Mouse (Mus musculus): ENCODE data around the gene B4galnt3. TPM values are rescaled to one million over a fixed set of nuclear protein-coding genes. Genes with fewer than 3 reads are reported as not detected.
A peak's percentile ranks its signal among the peaks of the same experiment; 100 is the strongest.

The B4galnt3 gene
- polyA plus RNA-seq, 1 experiment = 15.7 TPM

GRCm38 (mm10) chr6:120318303-120318940, 24.1 kb upstream of the B4galnt3 start:
- TF ChIP-seq POLR2A (IDR thresholded peaks at IDR 0.05; ENCODE audit: insufficient read depth, low read length) (no peak), CTCF (IDR thresholded peaks at IDR 0.05; ENCODE audit: low read depth, low read length) (no peak), EP300 (IDR thresholded peaks at IDR 0.05; ENCODE audit: insufficient read depth, low read depth, low read length) (no peak)
- H3K36me3 ChIP-seq (ENCODE audit: control insufficient read depth, insufficient read depth, low read length, poor library complexity, severe bottlenecking) = no peaks in the 10 kb centered on the region
- H3K4me3 ChIP-seq (ENCODE audit: low read depth, low read length) = no peak overlapping the region
- no peaks in the 10 kb centered on the region for H3K27me3 ChIP-seq (ENCODE audit: control insufficient read depth, insufficient read depth, low read length, poor library complexity, severe bottlenecking)
- no peaks in the 10 kb centered on the region for H3K9me3 ChIP-seq (replicated peaks; ENCODE audit: control insufficient read depth, insufficient read depth, low read length, poor library complexity, severe bottlenecking)
- H3K27ac ChIP-seq (ENCODE audit: insufficient read depth, low read length) = no peak overlapping the region
- H3K4me1 ChIP-seq (ENCODE audit: control insufficient read depth, insufficient read depth, low read length) = no peaks in the 10 kb centered on the region
- no peak overlapping the region for H3K9ac ChIP-seq (ENCODE audit: low read depth, poor library complexity, severe bottlenecking)

DNA sequence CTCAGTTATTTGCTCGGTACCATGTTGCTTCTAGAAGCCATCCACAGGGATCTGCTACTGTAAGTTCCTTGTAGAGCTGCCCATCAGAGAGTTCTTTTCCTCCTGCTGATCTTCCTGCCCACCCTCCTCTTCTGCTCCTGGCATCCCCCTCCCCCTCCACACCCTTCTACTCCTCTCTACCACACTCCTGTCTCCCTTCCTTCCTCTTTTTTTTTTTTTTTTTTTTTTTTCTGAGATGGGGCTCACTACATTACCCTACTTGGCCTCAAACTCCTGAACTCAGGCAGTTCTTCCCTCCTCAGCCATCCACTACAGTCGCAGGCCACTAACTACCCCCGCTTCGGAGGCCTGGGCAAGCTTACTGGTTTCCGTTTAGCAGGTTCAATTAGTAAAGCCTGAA, 18.1 kb upstream of the B4galnt3 start:
- Histone ChIP-seq H3K27ac (ENCODE audit: insufficient read depth, low read length) (no peak overlapping the region), H3K9ac (ENCODE audit: low read depth, poor library complexity, severe bottlenecking) (no peak overlapping the region), H3K9me3 (replicated peaks; ENCODE audit: control insufficient read depth, insufficient read depth, low read length, poor library complexity, severe bottlenecking) (no peaks in the 10 kb centered on the region), H3K27me3 (ENCODE audit: control insufficient read depth, insufficient read depth, low read length, poor library complexity, severe bottlenecking) (no peaks in the 10 kb centered on the region), H3K4me3 (ENCODE audit: low read depth, low read length) (no peak overlapping the region), H3K36me3 (ENCODE audit: control insufficient read depth, insufficient read depth, low read length, poor library complexity, severe bottlenecking) (no peaks in the 10 kb centered on the region), H3K4me1 (ENCODE audit: control insufficient read depth, insufficient read depth, low read length) (peaks cover 3% of the 10 kb centered on the region)
- no peak for TF ChIP-seq EP300 (IDR thresholded peaks at IDR 0.05; ENCODE audit: insufficient read depth, low read depth, low read length)
- no peak for TF ChIP-seq CTCF (IDR thresholded peaks at IDR 0.05; ENCODE audit: low read depth, low read length)
- TF ChIP-seq POLR2A (IDR thresholded peaks at IDR 0.05; ENCODE audit: insufficient read depth, low read length) = no peak

DNA sequence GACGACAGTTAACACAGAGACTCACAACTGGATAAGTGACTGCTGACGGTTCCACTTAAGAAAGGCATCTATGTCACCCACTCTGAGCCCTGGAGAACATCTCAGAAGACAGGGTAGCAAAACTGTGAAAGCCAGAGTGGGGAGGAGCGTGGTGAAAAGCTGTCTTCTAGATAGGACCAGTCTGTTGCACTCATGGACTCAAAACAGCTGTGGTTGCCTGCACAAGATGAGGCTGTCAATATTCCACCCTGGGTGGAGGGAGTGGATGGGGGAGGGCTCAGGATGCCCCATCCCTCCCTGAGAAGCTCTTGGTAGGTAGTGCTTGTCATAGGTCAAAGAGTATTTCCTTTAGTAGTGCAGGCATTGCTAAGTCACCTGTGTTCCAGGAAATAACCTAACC, 15.4 kb upstream of the B4galnt3 start:
- Histone ChIP-seq H3K36me3 (ENCODE audit: control insufficient read depth, insufficient read depth, low read length, poor library complexity, severe bottlenecking) (no peaks in the 10 kb centered on the region), H3K4me1 (ENCODE audit: control insufficient read depth, insufficient read depth, low read length) (peaks cover 4% of the 10 kb centered on the region), H3K9me3 (replicated peaks; ENCODE audit: control insufficient read depth, insufficient read depth, low read length, poor library complexity, severe bottlenecking) (no peaks in the 10 kb centered on the region), H3K27ac (ENCODE audit: insufficient read depth, low read length) (no peak overlapping the region), H3K4me3 (ENCODE audit: low read depth, low read length) (no peak overlapping the region), H3K27me3 (ENCODE audit: control insufficient read depth, insufficient read depth, low read length, poor library complexity, severe bottlenecking) (no peaks in the 10 kb centered on the region), H3K9ac (ENCODE audit: low read depth, poor library complexity, severe bottlenecking) (no peak overlapping the region)
- no peak for TF ChIP-seq CTCF (IDR thresholded peaks at IDR 0.05; ENCODE audit: low read depth, low read length)

GRCm38 (mm10) chr6:120309338-120309737, 15.0 kb upstream of the B4galnt3 start:
- no peak overlapping the region for H3K4me3 ChIP-seq (ENCODE audit: low read depth, low read length)
- H3K27me3 ChIP-seq (ENCODE audit: control insufficient read depth, insufficient read depth, low read length, poor library complexity, severe bottlenecking) = no peaks in the 10 kb centered on the region
- no peak overlapping the region for H3K27ac ChIP-seq (ENCODE audit: insufficient read depth, low read length)
- no peak overlapping the region for H3K9ac ChIP-seq (ENCODE audit: low read depth, poor library complexity, severe bottlenecking)
- peaks cover 4% of the 10 kb centered on the region for H3K4me1 ChIP-seq (ENCODE audit: control insufficient read depth, insufficient read depth, low read length)
- no peaks in the 10 kb centered on the region for H3K36me3 ChIP-seq (ENCODE audit: control insufficient read depth, insufficient read depth, low read length, poor library complexity, severe bottlenecking)
- no peaks in the 10 kb centered on the region for H3K9me3 ChIP-seq (replicated peaks; ENCODE audit: control insufficient read depth, insufficient read depth, low read length, poor library complexity, severe bottlenecking)
- TF ChIP-seq EP300 (IDR thresholded peaks at IDR 0.05; ENCODE audit: insufficient read depth, low read depth, low read length) (no peak), POLR2A (IDR thresholded peaks at IDR 0.05; ENCODE audit: insufficient read depth, low read length) (no peak), CTCF (IDR thresholded peaks at IDR 0.05; ENCODE audit: low read depth, low read length) (no peak)

GRCm38 (mm10) chr6:120306859-120307594, 12.7 kb upstream of the B4galnt3 start:
- Histone ChIP-seq H3K4me1 (ENCODE audit: control insufficient read depth, insufficient read depth, low read length) (peaks cover 4% of the 10 kb centered on the region), H3K4me3 (ENCODE audit: low read depth, low read length) (no peak overlapping the region), H3K9me3 (replicated peaks; ENCODE audit: control insufficient read depth, insufficient read depth, low read length, poor library complexity, severe bottlenecking) (no peaks in the 10 kb centered on the region), H3K27ac (ENCODE audit: insufficient read depth, low read length) (peak overlapping the region; percentile 89), H3K9ac (ENCODE audit: low read depth, poor library complexity, severe bottlenecking) (0 out of 2 replicates have a peak overlapping the region, but pooled peaks have one; percentile 31), H3K36me3 (ENCODE audit: control insufficient read depth, insufficient read depth, low read length, poor library complexity, severe bottlenecking) (no peaks in the 10 kb centered on the region), H3K27me3 (ENCODE audit: control insufficient read depth, insufficient read depth, low read length, poor library complexity, severe bottlenecking) (no peaks in the 10 kb centered on the region)
- no peak for TF ChIP-seq EP300 (IDR thresholded peaks at IDR 0.05; ENCODE audit: insufficient read depth, low read depth, low read length)
- no peak for TF ChIP-seq POLR2A (IDR thresholded peaks at IDR 0.05; ENCODE audit: insufficient read depth, low read length)
- no peak for TF ChIP-seq CTCF (IDR thresholded peaks at IDR 0.05; ENCODE audit: low read depth, low read length)

- Histone ChIP-seq H3K4me1 (ENCODE audit: control insufficient read depth, insufficient read depth, low read length) (peaks cover 2% of the 10 kb centered on the region), H3K27me3 (ENCODE audit: control insufficient read depth, insufficient read depth, low read length, poor library complexity, severe bottlenecking) (no peaks in the 10 kb centered on the region), H3K27ac (ENCODE audit: insufficient read depth, low read length) (no peak overlapping the region), H3K4me3 (ENCODE audit: low read depth, low read length) (peak overlapping the region; percentile 35), H3K9me3 (replicated peaks; ENCODE audit: control insufficient read depth, insufficient read depth, low read length, poor library complexity, severe bottlenecking) (no peaks in the 10 kb centered on the region), H3K36me3 (ENCODE audit: control insufficient read depth, insufficient read depth, low read length, poor library complexity, severe bottlenecking) (no peaks in the 10 kb centered on the region), H3K9ac (ENCODE audit: low read depth, poor library complexity, severe bottlenecking) (peak overlapping the region; percentile 71)
- TF ChIP-seq POLR2A (IDR thresholded peaks at IDR 0.05; ENCODE audit: insufficient read depth, low read length) = no peak
- TF ChIP-seq EP300 (IDR thresholded peaks at IDR 0.05; ENCODE audit: insufficient read depth, low read depth, low read length) = no peak
- no peak for TF ChIP-seq CTCF (IDR thresholded peaks at IDR 0.05; ENCODE audit: low read depth, low read length)
Observed at GRCm38 (mm10) chr6:120302755-120303316, 8.5 kb upstream of the B4galnt3 start.

Data from ES-Bruce4 (cell line).